Mouse (Mus musculus): ENCODE data around the gene Csf2rb.
"Not testable (repeated sequence)": the region's sequence is repeated elsewhere in the genome, so short reads cannot be mapped to it uniquely, and the experiment has no call there.

Gene Csf2rb

GRCm38 (mm10) chr15:78327753-78328341 lies 2.3 kb downstream of the Csf2rb start:
- not testable (repeated sequence) for DNase-seq (ENCODE audit: low read depth, low spot score)

GRCm38 (mm10) chr15:78328520-78329097 lies 3.1 kb downstream of the Csf2rb start:
- DNase-seq (ENCODE audit: low read depth, low spot score) = no peak

GRCm38 (mm10) chr15:78329972-78330371 lies 4.4 kb downstream of the Csf2rb start:
- DNase-seq (ENCODE audit: low read depth, low spot score) = not testable (repeated sequence)

- no peak for DNase-seq (ENCODE audit: low read depth, low spot score)
These were observed 5.2 kb downstream of the Csf2rb start for GRCm38 (mm10) chr15:78330706-78331105.

- DNase-seq (ENCODE audit: low read depth, low spot score) = no peak
These were observed 6.2 kb downstream of the Csf2rb start for GRCm38 (mm10) chr15:78331523-78332340.

GRCm38 (mm10) chr15:78332981-78333380 lies 7.4 kb downstream of the Csf2rb start:
- no peak for DNase-seq (ENCODE audit: low read depth, low spot score)

- no peak for DNase-seq (ENCODE audit: low read depth, low spot score)
These were observed 8.8 kb downstream of the Csf2rb start for GRCm38 (mm10) chr15:78334380-78334779.

GRCm38 (mm10) chr15:78339627-78340423 lies 14.3 kb downstream of the Csf2rb start:
- DNase-seq (ENCODE audit: low read depth, low spot score) = peak; percentile 67

- DNase-seq (ENCODE audit: low read depth, low spot score) = not testable (repeated sequence)
These were observed 15.4 kb downstream of the Csf2rb start for GRCm38 (mm10) chr15:78340919-78341318.

GRCm38 (mm10) chr15:78343683-78344082 lies 18.1 kb downstream of the Csf2rb start:
- DNase-seq (ENCODE audit: low read depth, low spot score) = no peak

GRCm38 (mm10) chr15:78344567-78344966 lies 19.0 kb downstream of the Csf2rb start:
- DNase-seq (ENCODE audit: low read depth, low spot score) = no peak

- DNase-seq (ENCODE audit: low read depth, low spot score) = no peak
These were observed 26.1 kb downstream of the Csf2rb start for GRCm38 (mm10) chr15:78351586-78352165.

GRCm38 (mm10) chr15:78354958-78355357 lies 29.4 kb downstream of the Csf2rb start:
- peak; percentile 75 for DNase-seq (ENCODE audit: low read depth, low spot score)

GRCm38 (mm10) chr15:78355548-78355947 lies 30.0 kb downstream of the Csf2rb start:
- no peak for DNase-seq (ENCODE audit: low read depth, low spot score)

GRCm38 (mm10) chr15:78365916-78366315 lies 40.4 kb downstream of the Csf2rb start:
- DNase-seq (ENCODE audit: low read depth, low spot score) = no peak

GRCm38 (mm10) chr15:78366875-78367274 lies 41.3 kb downstream of the Csf2rb start:
- DNase-seq (ENCODE audit: low read depth, low spot score) = no peak

- DNase-seq (ENCODE audit: low read depth, low spot score) = no peak
These were observed 42.3 kb downstream of the Csf2rb start for GRCm38 (mm10) chr15:78367811-78368210.

GRCm38 (mm10) chr15:78368926-78369346 lies 43.4 kb downstream of the Csf2rb start:
- DNase-seq (ENCODE audit: low read depth, low spot score) = peak; percentile 69

- DNase-seq (ENCODE audit: low read depth, low spot score) = no peak
These were observed 44.1 kb downstream of the Csf2rb start for GRCm38 (mm10) chr15:78369641-78370040.

GRCm38 (mm10) chr15:78372796-78373195 lies 47.2 kb downstream of the Csf2rb start:
- no peak for DNase-seq (ENCODE audit: low read depth, low spot score)

- DNase-seq (ENCODE audit: low read depth, low spot score) = no peak
These were observed 48.7 kb downstream of the Csf2rb start for GRCm38 (mm10) chr15:78374204-78374603.

All from CD4-positive, CD25-positive, alpha-beta regulatory T cell, adult 2 months (primary cell).